Mouse (Mus musculus): ENCODE data around the gene Plcl1.

Plcl1 gene

GRCm38 (mm10) chr1:55528547-55529304 lies 123.0 kb downstream of the Plcl1 start:
- no peak for DNase-seq

- no peak for DNase-seq
These were observed 128.1 kb downstream of the Plcl1 start for GRCm38 (mm10) chr1:55533823-55534222.

- no peak for DNase-seq
These were observed 148.7 kb downstream of the Plcl1 start for GRCm38 (mm10) chr1:55554405-55554804.

- no peak for DNase-seq
These were observed 152.2 kb downstream of the Plcl1 start for GRCm38 (mm10) chr1:55557960-55558359.

GRCm38 (mm10) chr1:55558409-55558808 lies 152.7 kb downstream of the Plcl1 start:
- no peak for DNase-seq

GRCm38 (mm10) chr1:55559998-55560397 lies 154.3 kb downstream of the Plcl1 start:
- DNase-seq: no peak

- no peak for DNase-seq
These were observed 160.2 kb downstream of the Plcl1 start for GRCm38 (mm10) chr1:55565933-55566332.

GRCm38 (mm10) chr1:55567801-55568360 lies 162.2 kb downstream of the Plcl1 start:
- DNase-seq: no peak

GRCm38 (mm10) chr1:55570225-55570624 lies 164.5 kb downstream of the Plcl1 start:
- no peak for DNase-seq

- no peak for DNase-seq
These were observed 165.7 kb downstream of the Plcl1 start for GRCm38 (mm10) chr1:55571399-55571798.

- no peak for DNase-seq
These were observed 166.5 kb downstream of the Plcl1 start for GRCm38 (mm10) chr1:55572202-55572601.

- DNase-seq: no peak
These were observed 166.9 kb downstream of the Plcl1 start for GRCm38 (mm10) chr1:55572664-55573063.

- no peak for DNase-seq
These were observed 170.2 kb downstream of the Plcl1 start for GRCm38 (mm10) chr1:55575916-55576315.

- no peak for DNase-seq
These were observed 176.0 kb downstream of the Plcl1 start for GRCm38 (mm10) chr1:55581752-55582151.

- DNase-seq: no peak
These were observed 179.7 kb downstream of the Plcl1 start for GRCm38 (mm10) chr1:55585441-55585840.

- DNase-seq: no peak
These were observed 182.4 kb downstream of the Plcl1 start for GRCm38 (mm10) chr1:55588090-55588489.

- no peak for DNase-seq
These were observed 184.3 kb downstream of the Plcl1 start for GRCm38 (mm10) chr1:55590047-55590446.

- DNase-seq: no peak
These were observed 194.8 kb downstream of the Plcl1 start for GRCm38 (mm10) chr1:55600496-55600895.

GRCm38 (mm10) chr1:55604593-55604992 lies 198.9 kb downstream of the Plcl1 start:
- no peak for DNase-seq

- DNase-seq: no peak
These were observed 199.7 kb downstream of the Plcl1 start for GRCm38 (mm10) chr1:55605450-55605849.

GRCm38 (mm10) chr1:55605956-55606355 lies 200.2 kb downstream of the Plcl1 start:
- DNase-seq: no peak

- DNase-seq: no peak
These were observed 200.7 kb downstream of the Plcl1 start for GRCm38 (mm10) chr1:55606405-55606804.

GRCm38 (mm10) chr1:55612759-55613328 lies 207.1 kb downstream of the Plcl1 start:
- DNase-seq: no peak

- no peak for DNase-seq
These were observed 212.1 kb downstream of the Plcl1 start for GRCm38 (mm10) chr1:55617857-55618256.
